Mouse (Mus musculus) kidney, postnatal 10 days (tissue): ENCODE data around the gene Klhl6.
"Not testable (repeated sequence)": the region's sequence is repeated elsewhere in the genome, so short reads cannot be mapped to it uniquely, and the experiment has no call there.

Experiments used
- DNase-seq: peaks from one replicate; pipeline ENCODE4 v3.0.0; 2021; ENCODE audit warnings: mixed read lengths

Gene Klhl6

DNA sequence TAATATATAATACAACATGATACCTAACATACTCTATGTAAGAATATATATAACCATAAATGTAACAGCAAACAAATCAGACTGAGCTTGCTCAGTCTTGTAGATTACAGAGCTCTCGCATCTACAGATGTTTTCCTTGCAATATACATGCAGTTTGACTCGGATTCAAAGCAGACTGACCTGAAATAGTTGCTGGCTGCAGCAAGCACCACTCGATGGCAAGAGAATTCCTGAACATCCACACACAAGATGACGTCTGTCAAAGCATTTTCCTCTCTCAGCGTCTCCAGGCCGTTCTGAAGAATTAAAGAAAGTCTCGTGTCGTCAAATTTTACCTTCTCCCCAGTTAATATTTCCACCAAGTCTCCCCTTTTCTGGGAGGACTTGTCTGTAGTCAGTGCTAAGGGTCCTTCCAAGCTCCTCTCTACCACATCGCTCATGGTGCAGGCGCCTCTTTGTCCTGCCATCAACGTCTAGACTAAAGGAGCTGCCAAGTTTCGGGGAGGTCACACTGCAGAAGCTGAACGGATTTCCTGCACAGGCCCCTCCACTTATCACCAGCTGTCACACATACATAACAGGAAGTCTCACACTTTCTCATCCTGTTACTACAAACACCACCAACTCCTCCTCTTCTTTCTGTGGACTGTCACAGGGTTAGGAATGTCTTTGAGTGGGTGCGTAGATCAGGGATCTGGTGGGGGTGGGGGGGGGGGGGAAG is at the start of gene Klhl6:
Gene Klhl6, minus strand, starts transcription at position 501 of the 721 bp plus-strand sequence.
- DNase-seq, result peak; percentile 82

DNA sequence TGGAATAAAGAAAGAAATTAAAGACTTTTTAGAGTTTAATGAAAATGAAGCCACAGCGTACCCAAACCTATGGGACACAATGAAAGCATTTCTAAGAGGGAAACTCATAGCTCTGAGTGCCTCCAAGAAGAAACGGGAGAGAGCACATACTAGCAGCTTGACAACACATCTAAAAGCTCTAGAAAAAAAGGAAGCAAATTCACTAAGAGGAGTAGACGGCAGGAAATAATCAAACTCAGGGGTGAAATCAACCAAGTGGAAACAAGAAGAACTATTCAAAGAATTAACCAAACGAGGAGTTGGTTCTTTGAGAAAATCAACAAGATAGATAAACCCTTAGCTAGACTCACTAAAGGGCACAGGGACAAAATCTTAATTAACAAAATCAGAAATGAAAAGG is 44.4 kb upstream of the Klhl6 start:
- not testable (repeated sequence) for DNase-seq

DNA sequence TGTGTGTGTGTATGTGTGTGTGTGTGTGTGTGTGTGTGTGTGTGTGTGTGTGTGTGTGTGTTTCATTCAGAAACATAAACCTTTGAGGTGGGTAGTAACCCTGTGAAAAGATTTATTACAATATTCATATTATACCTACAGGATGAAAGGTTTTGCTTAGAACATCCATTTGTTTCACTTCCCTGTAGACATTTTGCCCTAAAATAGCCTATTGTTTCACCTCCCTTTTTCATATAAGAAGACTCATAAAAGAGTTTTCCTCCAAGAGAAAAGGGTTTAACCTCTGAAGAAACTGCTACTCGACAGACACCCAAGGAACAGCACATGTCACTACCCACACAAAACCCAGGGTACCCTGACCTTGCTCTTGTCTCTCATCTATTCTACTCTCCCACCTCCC is 40.0 kb upstream of the Klhl6 start:
- DNase-seq, result no peak

DNA sequence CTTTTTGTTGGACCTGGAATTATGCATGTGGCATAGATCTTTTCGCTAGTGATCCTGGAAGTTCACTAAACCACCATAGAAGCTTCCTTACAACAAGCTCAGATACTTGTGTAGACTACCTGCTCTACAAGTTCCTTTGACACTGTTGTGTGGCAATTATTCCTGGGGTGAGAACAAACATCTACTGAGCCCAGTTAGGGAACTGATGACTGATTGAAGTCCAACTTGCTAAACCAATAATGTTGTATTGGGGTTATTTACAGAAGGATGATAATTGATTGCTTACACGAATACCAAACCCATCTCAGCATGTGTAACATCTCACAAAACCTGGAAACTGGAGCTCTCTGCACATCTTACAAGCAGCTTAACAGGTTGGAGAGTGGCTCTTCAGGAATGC is 39.0 kb upstream of the Klhl6 start:
- DNase-seq, result no peak

DNA sequence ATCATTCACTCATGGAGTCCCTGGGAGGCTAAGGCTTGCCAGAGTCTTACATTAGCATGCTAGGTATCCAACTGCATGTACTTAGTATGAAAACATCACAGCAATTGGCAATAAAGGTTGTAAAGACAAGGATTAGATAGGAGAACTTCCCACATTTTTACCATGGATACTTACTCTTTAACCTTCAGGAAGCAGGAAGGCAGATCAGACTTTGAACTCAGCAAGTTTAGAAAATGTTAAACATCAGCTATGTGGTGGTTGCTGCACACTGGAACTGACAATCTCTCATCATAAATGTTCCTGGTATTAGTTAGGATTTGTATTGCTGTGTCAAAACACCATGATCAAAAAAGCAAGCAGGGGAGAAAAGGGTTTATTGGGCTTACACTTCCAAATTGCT is 29.8 kb upstream of the Klhl6 start:
- no peak for DNase-seq

DNA sequence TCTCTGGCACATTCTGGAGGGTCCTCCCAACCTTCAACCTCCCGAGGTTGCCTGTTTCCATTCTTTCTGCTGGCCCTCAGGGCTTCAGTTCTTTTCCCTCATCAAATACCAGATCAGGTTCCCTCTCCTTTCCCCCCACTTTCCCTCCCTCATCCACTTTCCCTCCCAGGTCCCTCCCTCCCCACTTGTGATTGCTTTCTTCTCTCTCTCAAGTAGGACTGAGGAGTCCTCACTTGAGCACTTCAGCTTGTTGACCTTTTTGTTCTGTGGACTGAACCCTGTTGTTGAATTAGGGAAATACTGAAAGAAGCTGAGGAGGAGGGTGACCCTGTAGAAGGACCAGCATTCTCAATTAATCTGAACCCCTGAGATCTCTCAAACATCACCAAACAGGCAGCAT is 23.2 kb upstream of the Klhl6 start:
- DNase-seq, result no peak

DNA sequence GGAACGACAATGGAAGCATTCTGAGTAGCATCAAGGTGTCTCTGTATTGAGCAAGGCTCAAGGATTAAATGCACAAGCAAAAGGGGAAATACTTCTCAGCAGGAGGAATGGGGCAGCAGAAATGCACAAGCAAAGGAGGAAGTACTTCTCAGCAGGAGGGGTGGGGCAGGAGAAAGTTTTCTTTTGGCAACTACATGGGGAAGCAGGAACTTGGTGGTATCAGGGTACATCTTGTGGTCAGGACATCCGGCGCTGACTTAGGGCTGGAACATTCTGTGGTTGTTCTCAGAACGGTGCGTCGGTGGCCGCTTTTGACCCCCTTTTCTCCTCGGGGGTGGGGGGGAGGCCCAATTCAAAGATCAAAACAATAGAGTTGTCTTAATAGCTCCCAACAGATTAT is 17.4 kb upstream of the Klhl6 start:
- not testable (repeated sequence) for DNase-seq

DNA sequence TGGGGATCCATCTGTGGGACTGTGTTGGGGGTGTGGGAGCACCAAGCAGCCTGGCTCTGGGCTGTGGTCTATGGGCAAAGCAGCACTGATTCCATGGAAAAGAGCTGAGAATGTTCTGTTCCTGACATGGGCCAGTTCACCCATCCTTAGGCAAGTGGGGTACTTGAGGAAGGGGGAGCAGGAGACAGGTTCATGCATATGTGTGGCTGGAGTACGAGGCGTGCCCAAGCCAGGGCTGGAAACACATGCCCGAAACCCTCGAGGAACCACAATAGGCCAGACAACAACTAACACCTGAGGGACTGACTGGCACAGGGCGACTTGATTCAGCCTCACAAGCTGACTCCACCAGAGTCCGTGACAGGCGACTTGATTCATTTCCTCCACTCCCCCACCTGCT is 14.8 kb upstream of the Klhl6 start:
- no peak for DNase-seq

DNA sequence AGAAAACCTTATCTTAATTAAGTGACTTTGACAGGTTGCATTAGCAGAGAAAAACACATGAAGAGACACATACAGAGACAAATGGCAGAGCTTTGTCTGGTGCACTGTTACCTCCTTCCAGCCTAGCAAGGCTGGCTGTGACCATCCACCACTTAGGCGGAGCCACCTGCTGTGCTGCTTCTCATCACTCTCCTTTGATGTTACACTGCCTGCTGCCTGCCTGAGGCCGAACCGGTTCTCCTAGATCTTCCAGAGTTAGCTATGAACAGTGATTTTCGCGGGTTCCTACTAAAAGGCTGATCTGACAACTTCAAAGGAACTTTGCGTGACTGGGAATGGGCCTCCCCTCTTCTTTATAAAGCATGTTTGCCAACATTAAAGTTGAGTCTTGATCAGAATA is 14.1 kb upstream of the Klhl6 start:
- DNase-seq, result not testable (repeated sequence)

DNA sequence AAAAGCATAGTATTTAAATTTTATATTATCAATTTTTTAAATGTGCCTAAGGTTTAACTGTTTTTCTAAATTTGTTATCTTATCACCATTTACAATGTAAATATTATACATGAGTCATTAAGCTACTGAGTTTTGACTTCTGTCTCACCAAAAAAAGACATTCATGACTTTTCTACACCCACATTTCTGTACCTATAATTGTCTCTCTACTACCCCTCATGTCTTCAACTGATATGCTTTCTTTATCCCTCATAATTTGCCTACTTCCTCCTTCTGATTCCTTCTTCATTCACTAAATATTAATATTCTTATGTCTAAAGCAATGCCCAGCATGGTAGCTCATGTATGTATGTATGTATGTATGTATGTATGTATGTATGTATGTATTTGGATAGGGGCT is 13.0 kb upstream of the Klhl6 start:
- no peak for DNase-seq

DNA sequence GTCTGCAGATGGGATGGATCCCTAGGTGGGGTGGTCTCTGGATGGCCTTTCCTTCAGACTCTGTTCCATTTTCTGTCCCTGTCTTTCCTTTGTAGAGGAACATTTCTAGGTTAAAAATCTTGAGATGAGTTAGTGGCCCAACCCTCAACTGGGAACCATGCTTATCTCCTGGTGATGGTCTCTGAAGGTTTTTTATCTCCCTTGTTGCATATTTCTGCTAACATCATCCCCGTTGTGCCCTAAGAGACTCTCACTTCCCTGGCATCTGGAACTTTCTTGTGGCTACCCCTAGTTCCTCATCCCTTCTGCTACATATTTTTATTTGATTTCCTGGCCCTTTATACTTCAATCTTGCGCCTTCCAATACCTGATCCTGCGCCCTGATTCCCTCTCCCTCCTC is 10.4 kb upstream of the Klhl6 start:
- DNase-seq, result no peak

DNA sequence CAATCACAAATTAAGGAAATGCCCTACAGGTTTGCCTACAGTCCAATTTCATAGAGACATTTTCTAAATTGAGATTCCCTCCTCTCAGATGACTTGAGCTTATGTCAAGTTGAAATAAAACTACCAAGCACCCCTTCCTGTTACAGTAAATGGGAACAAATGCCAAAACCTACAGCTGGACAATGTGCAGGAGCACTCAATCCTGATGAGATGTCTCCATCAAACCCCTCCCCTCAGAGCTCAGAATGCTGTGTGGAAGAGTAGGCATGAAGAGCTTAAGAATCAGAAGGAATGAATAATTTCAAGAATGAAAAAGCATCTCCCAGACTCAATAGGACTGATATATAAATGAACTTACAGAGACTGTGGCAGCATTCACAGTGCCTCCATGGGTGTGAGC is 7.7 kb upstream of the Klhl6 start:
- DNase-seq, result no peak

DNA sequence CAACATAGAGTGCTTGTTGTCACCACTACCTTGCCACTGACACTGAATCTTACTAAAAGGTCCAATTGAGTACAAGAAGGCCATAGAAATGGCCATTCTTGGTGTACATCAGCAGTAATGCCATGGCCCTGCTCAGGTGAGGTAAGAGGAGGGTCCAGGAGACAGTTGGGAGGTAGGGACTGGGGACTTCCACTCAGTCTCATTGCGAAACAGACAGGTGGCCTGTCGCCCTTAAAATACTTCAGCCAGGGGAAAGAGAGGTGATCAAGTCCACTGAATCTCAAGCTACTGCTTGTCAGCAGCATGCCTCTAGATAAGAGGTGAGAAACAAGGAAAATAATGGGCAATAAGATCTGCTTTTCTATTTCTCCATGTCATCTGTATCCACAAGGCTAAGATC is 4.8 kb upstream of the Klhl6 start:
- DNase-seq, result no peak

DNA sequence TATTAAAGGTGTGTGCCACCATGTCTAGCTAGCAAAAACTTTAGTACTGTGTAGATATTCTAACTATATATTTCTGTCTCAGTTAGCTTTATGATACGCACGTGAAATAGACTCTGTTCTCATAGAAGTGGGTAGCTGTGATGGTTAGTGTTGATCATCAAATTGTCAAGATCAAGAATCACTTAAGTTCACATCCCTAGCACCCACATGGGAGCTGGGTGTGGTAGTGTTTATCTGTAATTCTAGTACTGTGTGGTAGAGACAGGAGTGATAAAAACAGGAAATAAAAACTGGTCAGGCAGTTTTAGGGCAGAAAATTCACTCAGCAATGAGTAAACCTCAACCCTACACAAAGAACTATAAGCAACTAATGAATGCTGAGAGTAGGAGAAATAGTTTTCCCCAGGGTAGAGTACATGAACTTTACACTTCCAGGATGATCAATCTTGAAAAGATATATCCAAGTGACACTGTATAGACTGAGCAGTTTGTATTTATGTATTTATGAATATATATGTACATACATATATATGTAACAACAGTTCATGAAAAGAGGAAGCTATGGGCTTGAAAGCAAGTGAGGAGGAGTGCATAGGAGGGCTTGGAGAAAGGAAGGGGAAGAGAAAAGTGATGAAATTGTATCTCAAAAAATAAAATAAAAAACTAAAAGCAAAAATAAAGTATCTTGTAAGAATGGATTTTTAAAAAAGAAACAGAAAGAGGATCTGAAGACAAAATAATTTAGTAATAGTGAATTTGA is 2.2 kb upstream of the Klhl6 start:
- DNase-seq, result no peak

DNA sequence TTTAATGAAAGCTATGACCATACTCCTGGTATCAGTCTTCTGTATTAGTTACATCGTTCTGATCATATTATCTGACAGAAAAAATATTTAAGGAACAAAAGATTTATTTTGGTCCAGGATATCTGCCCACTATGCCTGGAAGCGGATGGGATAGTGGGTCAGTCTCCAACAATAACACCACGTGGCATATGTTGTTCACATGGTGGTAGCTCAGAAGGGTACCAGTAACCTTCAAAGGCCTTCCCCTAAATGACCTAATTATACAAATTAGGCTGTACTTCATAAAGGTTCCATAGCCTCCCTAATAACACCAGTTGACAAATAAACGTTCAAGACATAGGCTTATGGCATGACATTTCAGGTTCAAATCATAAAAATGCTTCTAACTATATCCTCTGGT is 722 bp upstream of the Klhl6 start:
- no peak for DNase-seq

DNA sequence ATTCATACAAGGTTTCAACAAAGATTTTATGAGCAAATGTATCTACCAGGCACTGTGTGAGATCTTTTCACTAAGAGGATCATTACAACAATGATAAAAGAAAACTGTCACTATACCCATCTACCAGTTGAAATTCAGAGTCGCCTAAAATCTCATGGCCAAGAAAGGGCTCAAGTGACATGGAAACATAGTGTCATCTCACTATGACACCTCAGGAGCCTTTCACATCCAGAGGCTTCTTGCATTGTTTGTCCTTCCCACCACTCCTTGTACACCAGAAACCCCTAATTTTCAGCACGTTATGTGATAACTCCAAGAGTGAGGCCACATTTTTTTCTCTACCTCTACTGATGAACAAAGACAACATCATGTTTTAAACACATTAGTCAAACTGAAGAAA is 1.2 kb downstream of the Klhl6 start:
- DNase-seq, result no peak

DNA sequence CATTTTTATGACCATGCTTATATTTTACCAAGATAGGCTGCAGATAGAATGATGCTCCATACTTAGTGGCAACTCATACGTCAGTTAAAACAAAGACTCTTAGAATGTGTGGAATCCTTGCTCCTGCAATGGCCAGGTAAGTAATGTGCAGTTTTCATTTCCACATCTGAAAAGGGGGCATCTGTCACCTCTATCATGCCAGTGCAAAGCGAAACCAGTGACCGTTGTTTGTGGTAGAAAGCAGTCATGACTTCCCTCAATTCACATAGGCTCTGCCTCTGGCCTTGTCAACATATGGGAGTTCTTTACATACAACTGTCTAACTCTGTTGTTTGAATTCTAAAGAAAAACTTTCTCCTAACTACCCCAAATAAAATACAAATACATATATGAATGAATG is 1.8 kb downstream of the Klhl6 start:
- DNase-seq, result no peak

DNA sequence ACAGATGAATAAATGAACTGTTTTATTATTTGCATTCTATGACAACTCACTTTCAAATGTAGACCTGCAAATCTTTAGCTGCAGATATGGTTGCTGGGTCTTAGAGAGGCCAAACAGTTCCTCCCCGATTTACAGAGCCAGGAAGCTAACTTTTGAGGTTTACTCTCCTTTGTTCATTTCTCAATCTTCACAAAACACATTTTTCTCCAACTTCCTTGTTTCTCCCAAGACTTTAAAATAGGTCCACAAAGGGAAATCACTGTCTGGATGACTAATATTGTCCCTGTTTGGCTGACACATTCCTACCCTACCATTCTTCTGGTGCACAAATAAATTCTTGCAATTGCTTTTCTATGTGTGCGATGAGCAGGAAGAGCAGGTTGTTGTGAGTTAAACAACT is 3.1 kb downstream of the Klhl6 start:
- no peak for DNase-seq

DNA sequence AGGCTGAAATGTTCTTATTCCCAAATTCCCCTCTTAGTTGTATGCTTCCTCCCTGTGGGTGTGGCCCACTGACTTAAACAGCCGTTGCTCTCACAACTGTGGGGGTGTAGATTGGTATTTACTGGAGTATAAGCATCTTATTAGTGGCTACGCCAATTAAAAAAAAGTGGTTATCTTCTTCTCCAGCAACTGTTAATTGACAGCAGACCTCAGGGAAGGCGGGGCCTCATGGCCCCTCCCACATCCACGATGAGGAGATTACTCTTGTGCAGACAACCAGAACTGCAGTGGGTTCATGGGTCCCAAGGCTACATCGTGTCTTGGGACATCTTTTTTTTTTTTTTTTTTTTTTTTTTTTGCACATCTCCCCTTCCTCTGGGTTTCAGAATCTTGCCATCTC is 5.6 kb downstream of the Klhl6 start:
- DNase-seq, result no peak

DNA sequence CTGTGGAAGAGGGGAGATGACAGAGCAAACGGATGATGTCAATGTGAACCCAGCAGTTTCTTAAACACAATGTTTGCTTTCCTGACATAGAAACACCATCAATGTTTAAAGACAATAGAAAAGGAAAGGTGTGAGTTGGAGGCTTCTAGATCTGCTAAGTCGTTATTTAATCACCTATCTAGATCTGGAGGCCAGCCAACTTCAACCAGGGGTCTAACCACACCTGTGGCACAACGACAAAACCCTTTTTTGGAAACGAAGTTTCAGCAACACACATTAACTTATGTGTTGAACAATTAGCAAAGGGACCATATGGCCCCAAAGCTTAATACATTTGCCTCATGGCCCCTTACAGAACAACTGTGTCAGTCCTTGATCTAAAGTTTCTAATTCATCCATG is 6.0 kb downstream of the Klhl6 start:
- DNase-seq, result no peak

DNA sequence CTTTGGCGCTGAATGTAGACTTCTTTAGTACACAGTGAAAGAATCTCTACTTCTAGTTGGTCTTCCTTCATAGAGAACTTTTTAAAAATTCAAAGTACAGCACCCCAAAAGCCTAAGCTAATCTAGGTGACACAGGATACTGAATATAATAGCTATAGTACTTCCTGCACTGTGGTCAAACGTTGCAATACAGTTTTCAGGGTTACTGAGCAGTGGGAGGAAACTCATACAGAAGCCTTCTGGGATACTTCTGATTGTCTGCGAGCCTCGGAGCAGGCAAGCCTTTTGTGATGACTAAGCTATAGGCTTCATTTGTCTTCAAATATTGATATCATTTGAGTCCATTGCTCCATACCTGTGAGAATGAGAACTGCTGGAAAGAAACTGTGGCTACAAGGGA is 7.4 kb downstream of the Klhl6 start:
- no peak for DNase-seq

DNA sequence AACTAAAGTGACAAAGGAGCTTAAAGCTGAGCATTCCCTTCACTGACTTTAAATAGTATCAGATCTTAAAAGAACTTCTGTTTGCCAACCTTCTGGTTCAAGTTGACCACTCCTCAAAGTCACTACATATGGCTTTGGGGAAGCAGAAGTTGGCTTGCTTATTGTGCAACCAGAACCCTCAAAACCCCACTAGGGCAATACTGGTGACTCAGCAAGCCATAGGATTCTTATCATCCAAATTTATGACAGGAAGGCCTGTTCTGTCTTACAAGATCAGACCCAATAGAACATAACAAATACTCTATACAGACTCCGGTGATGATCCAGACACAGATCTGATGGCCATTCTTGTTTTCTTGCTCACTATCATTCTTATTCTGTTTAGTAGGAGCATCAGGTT is 9.4 kb downstream of the Klhl6 start:
- DNase-seq, result no peak

DNA sequence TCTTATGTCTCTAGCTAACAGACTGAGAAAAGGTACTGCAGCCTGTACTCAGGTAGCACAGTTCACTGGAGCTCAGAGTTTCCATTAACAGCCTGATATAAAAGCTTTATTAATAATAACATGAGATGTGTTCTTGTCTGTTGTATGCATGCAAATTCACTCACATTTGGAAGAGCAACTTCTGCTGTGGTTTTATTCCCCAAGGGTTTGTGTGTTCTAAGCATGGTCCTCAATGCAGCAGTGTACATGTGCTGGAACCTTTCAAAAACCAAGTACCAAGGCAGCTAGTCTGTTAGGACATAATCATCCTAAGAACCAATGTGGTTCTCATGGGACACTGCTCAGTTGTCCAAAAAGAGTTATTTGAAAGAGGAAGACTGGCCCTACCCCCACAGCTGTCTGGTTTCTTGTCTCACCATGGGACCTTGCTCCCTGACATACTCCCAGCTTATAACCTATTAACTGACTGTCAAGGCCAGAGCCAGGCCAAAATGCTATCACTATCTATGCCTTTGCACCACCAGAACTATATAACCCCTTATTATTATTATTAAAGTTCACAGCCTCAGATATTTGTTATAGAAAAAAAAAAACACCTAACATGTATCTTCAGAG is 10.0 kb downstream of the Klhl6 start:
- no peak for DNase-seq

DNA sequence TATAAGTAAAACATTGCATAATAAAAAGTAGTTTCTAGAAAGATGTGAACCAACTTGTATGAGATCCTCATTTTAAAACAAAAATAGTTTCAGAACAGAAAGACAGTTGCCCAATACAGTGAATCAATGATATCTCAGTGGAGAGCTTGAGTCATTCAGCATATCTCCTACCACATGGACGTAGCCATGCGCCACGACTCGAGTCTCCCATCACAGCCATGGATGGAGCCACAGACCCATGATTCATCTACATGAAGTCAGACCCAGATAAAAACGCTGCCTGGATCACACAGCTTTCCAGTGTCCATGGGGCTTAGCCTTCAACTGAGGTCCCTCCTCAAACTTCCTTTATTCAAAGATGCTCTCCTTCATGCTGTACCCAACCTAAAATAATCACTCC is 13.3 kb downstream of the Klhl6 start:
- no peak for DNase-seq
